Mouse (Mus musculus) megakaryocyte, adult 5-6 weeks (primary cell): ENCODE measurements around the gene Spata31d1a. TPM values are rescaled to one million over a fixed set of nuclear protein-coding genes. Genes with fewer than 3 reads are reported as not detected.
"Not testable (repeated sequence)": the region's sequence is repeated elsewhere in the genome, so short reads cannot be mapped to it uniquely, and the experiment has no call there.

ENCODE experiments used
- ATAC-seq: 2 replicates; pipeline ENCODE4 v1.8.0; 2016; ENCODE audit warnings: mild to moderate bottlenecking, inconsistent platforms; ENCODE audit not compliant: poor library complexity, severe bottlenecking
- total RNA-seq, 2 experiments: library from RNA; stranded (forward) in 1 of 2; stranded (reverse) in 1 of 2; fragments of 153-499, 151-499 nt in 1 of 2; fragments of 221-1000, 200-1000 nt in 1 of 2; gene quantifications; 2 replicates each; pipeline versions ENCODE4 v1.2.3 to v1.2.4; 2015 to 2017

The Spata31d1a gene
- total RNA-seq, 2 experiments from 2014 or later = 0.04 TPM; not detected in 1

GRCm38 (mm10) chr13:59703514-59703913, 6.6 kb downstream of the Spata31d1a start:
- ATAC-seq = no peak

DNA sequence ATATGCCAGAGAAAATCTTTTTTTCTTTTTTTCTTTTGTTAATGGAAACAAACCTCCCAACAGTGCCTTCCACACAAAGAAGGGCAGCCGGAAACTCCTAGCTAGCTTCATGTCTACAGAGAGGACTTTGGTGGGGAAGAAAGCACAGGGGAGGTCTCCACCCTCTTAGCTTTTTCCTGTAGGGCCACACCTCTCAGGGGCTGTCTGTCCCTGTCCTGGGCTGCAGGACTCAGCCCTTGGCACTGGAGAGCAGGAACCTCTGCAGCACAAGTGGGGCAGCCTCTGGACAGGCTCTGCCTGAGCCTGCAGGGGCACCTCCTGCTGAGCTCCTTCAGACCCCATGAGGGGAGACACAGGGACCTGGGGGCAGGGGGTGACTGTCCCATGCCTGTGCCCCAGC, 10.0 kb downstream of the Spata31d1a start:
- not testable (repeated sequence) for ATAC-seq

GRCm38 (mm10) chr13:59699131-59699530, 11.0 kb downstream of the Spata31d1a start:
- ATAC-seq = no peak

- ATAC-seq = no peak
Observed at GRCm38 (mm10) chr13:59695781-59696180, 14.3 kb downstream of the Spata31d1a start.

DNA sequence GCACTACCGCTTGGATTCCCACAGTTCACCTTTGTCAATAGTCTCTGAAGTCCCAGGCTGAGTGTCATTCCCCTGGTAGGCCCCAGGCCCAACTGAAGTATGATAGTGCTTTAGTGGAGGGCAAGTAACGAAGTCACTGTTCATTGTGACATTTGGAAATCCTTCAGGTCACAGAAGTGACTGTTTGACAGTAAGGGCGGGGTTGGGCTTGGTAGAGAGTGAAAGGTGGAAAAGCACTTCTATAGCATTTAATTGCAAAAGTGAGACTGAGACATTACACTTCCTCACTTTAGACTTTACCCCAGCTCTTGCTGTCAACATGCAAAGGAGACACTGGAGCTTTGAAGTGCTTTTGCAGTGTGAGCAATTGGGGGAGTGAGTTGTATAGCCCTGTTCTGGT, 16.1 kb downstream of the Spata31d1a start, which contains the start of gene 4921517D22Rik:
Gene 4921517D22Rik, minus strand, starts transcription at position 101 of the 400 bp plus-strand sequence.
- no peak for ATAC-seq

DNA sequence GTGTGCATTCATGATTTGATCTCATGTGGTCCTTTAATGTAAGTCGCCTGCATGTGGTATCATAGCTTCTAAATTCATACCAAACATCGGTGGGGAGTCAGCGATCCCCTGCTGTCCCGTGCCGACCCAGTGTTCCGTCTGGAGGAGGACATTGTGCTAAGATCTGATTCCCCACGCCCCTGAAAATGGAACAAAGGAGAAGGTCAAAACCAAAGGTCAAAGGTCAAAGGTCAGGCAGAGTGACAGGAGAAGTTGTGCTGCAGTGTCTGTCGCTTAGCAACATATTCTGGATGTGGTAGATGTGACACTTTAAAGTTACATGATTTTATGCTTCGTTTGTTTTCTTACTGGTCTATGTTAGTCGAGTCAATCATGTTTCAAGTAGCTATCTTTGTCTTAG, 18.7 kb downstream of the Spata31d1a start:
- ATAC-seq = no peak

DNA sequence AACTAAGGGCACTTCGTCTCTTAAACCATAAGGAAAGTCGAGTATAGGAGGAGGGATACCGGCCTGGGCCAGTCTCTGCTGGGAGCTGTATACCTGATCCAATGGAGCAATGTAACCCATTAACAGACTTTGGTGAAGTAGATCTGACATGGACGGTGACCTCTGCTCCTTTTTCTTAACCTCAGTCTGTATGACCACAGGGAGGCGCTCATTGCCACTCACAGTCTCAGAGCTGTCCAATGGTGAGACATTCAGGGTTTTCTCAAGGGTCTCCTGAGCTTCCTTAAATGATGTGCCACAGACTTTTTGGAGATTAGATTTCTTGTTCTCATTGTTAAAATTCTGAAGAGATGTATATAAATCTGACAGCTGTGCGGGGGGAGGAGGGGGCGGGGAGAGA, 19.6 kb downstream of the Spata31d1a start:
- ATAC-seq = no peak

- ATAC-seq = no peak
Observed at GRCm38 (mm10) chr13:59689843-59690242, 20.3 kb downstream of the Spata31d1a start.

DNA sequence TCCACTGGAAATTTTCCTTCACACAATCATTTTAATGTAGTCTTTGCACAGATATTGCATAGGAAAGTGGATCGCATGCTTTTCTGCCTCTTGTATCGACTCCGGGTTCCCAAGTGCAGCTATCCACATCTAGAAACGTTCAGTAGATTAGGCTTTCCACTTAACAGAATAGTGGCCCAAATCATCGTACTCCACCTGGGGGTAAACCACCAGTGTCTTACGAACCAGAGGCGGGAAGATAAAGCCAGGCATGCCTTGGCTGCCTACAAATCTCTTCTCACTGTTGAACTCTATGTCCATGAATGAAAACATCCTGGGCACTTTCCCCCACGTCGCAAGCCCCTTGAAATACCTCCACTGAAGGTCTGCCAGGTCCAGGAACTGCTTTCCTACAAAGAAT, 20.8 kb downstream of the Spata31d1a start:
- ATAC-seq = no peak

GRCm38 (mm10) chr13:59688338-59688770, 21.8 kb downstream of the Spata31d1a start:
- no peak for ATAC-seq

- ATAC-seq = no peak
Observed at GRCm38 (mm10) chr13:59685236-59685635, 24.9 kb downstream of the Spata31d1a start.

- no peak for ATAC-seq
Observed at GRCm38 (mm10) chr13:59682629-59683028, 27.5 kb downstream of the Spata31d1a start.

DNA sequence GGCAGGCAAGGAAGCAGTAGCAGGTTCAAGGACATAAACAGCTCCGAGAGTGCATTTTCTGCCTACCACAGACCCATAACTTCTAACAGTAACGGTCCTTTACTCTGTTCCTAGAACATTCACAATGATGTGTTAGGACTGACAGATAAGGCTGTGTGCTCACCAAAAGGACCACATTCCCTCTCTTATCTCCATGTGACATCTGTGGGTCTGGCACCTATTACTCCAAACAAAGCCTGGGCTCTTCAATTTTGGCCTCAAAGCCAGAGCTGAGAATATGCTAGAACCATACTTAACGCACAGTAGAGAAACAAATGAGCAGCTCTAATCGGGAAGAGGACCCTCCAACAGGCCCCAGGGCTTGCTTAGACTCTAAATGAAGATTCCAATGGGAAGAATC, 30.2 kb downstream of the Spata31d1a start:
- no peak for ATAC-seq

GRCm38 (mm10) chr13:59679306-59679705, 30.8 kb downstream of the Spata31d1a start:
- no peak for ATAC-seq

GRCm38 (mm10) chr13:59676316-59677229, 33.6 kb downstream of the Spata31d1a start:
- peak; percentile 75 for ATAC-seq

DNA sequence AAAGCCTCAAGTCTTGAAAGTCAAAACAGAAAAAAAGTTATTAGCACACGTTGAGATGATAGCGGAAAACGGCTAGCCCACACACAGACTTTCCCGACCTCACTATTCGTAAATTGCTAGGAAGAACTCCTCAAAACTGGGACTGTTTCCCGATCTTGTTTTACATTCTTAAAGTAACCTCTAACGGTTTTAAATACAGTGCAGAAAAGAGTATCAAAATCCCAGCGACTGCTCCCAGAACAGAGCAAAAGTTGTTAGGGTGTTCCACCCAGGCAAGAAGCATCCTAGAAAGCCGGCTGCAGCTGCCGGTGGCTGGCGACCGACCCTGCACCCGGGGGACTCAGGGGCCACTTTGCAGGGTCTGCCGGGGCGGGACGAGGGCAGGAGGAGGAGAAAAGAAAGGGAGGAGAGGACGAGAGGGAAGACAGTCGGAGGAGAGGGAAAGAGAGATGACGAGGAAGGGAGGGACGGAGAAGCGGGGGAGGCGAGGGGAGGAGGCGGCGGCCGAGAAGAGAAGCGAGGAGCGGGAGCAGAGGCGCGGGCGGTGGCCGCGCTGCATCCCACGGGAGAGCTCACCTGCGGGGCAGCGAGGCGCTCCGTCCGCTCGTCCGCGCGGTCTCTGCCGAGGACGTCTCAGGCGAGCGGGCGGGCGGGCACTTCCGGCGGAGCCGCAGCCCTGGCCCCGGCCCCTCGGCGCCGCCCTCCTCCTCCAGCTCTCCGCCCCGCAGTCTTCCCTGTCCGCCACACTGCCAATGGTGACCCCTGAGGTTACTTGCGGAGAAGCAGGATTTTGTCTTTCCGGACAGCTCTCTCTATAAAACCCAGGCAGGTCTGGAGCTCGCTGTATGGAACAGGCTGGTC, 34.7 kb downstream of the Spata31d1a start, which contains the start of gene Golm1:
Gene Golm1, minus strand, starts transcription at position 661 of the 861 bp plus-strand sequence.
- peak; percentile 72 for ATAC-seq

GRCm38 (mm10) chr13:59674761-59675150, 35.4 kb downstream of the Spata31d1a start:
- ATAC-seq = peak; percentile 14; the same call in 1 of the 2 replicates

- ATAC-seq = no peak
Observed at GRCm38 (mm10) chr13:59674215-59674614, 35.9 kb downstream of the Spata31d1a start.

- ATAC-seq = no peak
Observed at GRCm38 (mm10) chr13:59673597-59673996, 36.5 kb downstream of the Spata31d1a start.

GRCm38 (mm10) chr13:59672248-59672647, 37.9 kb downstream of the Spata31d1a start:
- ATAC-seq = no peak

DNA sequence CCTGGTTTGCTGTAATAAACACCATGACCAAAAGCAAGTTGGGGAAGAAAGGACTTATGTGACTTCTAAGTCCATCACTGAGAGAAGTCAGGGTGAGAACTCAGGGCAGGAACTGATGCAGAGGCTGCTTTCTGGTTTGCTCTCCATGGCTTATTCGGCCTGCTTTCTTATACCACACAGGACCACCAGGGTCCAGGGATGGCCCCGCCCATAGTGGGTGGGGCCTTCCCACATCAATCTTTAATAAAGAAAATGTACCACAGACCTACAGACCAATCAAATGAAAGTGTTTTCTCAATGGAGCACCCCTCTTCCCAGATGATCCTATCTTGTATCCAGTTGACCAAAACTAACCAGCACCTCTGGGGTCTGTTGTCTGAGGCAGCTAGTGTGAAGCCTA, 38.6 kb downstream of the Spata31d1a start:
- ATAC-seq = no peak
